Mouse (Mus musculus): ENCODE results near the gene Mecom.

DNA sequence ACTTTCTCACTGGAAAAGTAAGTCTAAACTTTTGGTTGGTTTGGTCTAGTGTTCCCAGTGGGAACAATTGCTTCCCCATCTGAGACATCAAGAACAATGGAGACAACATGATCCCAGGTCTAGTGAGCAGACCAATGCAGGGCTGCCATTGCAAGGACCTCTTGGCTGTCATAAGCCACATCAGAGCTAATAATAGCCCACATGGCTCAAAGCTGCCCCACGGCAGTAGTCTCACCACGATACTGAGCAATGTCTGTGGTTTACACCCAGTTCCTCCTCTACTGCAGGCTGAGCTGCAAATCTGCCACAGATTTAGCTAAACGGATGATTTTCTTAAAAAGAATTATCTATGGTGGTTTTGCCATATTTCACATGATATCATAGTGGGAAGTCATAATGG, 455.9 kb downstream of the Mecom start:
- TF ChIP-seq CTCF (IDR thresholded peaks at IDR 0.05; ENCODE audit: low read depth, low read length) (no peak), POLR2A (IDR thresholded peaks at IDR 0.05; ENCODE audit: borderline replicate concordance, low read depth, low read length) (no peak)
